Mouse (Mus musculus): ENCODE data around the gene Pold2.

Gene Pold2

GRCm38 (mm10) chr11:5855902-5856301 lies 22.2 kb downstream of the Pold2 start:
- DNase-seq, result peak; percentile 63

GRCm38 (mm10) chr11:5855481-5855880 lies 22.6 kb downstream of the Pold2 start:
- no peak for DNase-seq

GRCm38 (mm10) chr11:5852314-5852713 lies 25.8 kb downstream of the Pold2 start:
- no peak for DNase-seq

GRCm38 (mm10) chr11:5851021-5851736 lies 26.9 kb downstream of the Pold2 start:
- no peak for DNase-seq

- DNase-seq, result no peak
Measured at GRCm38 (mm10) chr11:5850452-5850851, 27.6 kb downstream of the Pold2 start.

GRCm38 (mm10) chr11:5849316-5849715 lies 28.8 kb downstream of the Pold2 start:
- DNase-seq, result no peak

GRCm38 (mm10) chr11:5848741-5849140 lies 29.4 kb downstream of the Pold2 start:
- no peak for DNase-seq

GRCm38 (mm10) chr11:5846639-5847345 lies 31.3 kb downstream of the Pold2 start:
- DNase-seq, result peak; percentile 27

GRCm38 (mm10) chr11:5843131-5843530 lies 35.0 kb downstream of the Pold2 start:
- DNase-seq, result no peak

- no peak for DNase-seq
Measured at GRCm38 (mm10) chr11:5841751-5842150, 36.3 kb downstream of the Pold2 start.

- DNase-seq, result no peak
Measured at GRCm38 (mm10) chr11:5840346-5840745, 37.7 kb downstream of the Pold2 start.

- peak; percentile 93 for DNase-seq
Measured at GRCm38 (mm10) chr11:5837251-5838246, 40.5 kb downstream of the Pold2 start, which contains the start of gene Polm. Polm (minus strand) TSS chr11:5838016.

GRCm38 (mm10) chr11:5836126-5836525 lies 42.0 kb downstream of the Pold2 start:
- no peak for DNase-seq

- DNase-seq, result no peak
Measured at GRCm38 (mm10) chr11:5835057-5835456, 43.0 kb downstream of the Pold2 start.

GRCm38 (mm10) chr11:5834506-5834905 lies 43.6 kb downstream of the Pold2 start:
- DNase-seq, result no peak

GRCm38 (mm10) chr11:5829327-5829726 lies 48.8 kb downstream of the Pold2 start:
- DNase-seq, result no peak

- DNase-seq, result no peak
Measured at GRCm38 (mm10) chr11:5828509-5829191, 49.4 kb downstream of the Pold2 start.

GRCm38 (mm10) chr11:5827931-5828330 lies 50.2 kb downstream of the Pold2 start:
- DNase-seq, result no peak

GRCm38 (mm10) chr11:5825432-5825831 lies 52.7 kb downstream of the Pold2 start:
- DNase-seq, result no peak

Measured in lung, postnatal 14 days (tissue).